Mouse (Mus musculus) kidney, adult 8-10 months (tissue): ENCODE results near the gene Cpne6.

Experiments used
- DNase-seq, 2 experiments: peaks; one replicate each; pipeline ENCODE4 v3.0.0; 2022

The Cpne6 gene

DNA sequence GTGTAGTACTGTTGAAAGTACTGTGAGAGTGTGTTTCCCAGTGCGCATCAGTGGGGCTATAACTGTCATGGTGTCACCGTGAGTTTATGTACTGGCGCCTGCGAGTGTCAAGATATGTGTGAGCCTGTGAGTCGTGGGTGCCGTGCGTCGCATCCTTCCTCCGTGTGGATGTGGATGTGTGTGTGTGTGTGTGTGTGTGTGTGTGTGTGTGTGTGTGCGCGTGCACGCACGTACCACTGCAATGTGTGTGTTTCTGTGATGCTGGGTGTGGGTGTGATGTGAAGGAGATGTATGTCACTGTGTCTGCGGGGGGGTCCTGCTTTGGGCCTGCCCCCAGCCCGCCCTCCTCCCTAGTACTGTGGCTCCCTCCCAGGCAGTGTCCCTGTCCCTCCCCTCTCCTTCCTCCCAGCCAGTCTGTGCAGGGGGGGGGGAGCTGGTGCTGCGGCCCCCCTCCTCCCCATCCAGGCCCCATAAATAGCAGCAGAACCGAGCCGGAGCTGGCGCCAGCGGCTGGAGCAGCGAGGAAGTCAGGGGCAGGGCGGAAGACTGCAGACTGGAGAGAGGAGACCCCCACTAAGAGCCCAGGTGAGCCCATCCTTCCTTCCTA, at the start of gene Cpne6:
Gene Cpne6 (plus strand): TSS at position 321 of the 607 bp plus-strand sequence.
- DNase-seq: no peak

- DNase-seq: peak in 1 of 2 experiments; percentile 44
Observed at GRCm38 (mm10) chr14:55461757-55462156, 48.5 kb upstream of the Cpne6 start.

GRCm38 (mm10) chr14:55466481-55466880, 43.8 kb upstream of the Cpne6 start:
- no peak for DNase-seq

GRCm38 (mm10) chr14:55467108-55467507, 43.1 kb upstream of the Cpne6 start:
- no peak for DNase-seq

GRCm38 (mm10) chr14:55468301-55468741, 41.9 kb upstream of the Cpne6 start:
- DNase-seq: peak; percentile 56 to 85

GRCm38 (mm10) chr14:55469041-55469440, 41.2 kb upstream of the Cpne6 start:
- peak; percentile 76 to 86 for DNase-seq

GRCm38 (mm10) chr14:55469821-55470220, 40.4 kb upstream of the Cpne6 start:
- DNase-seq: peak in 1 of 2 experiments; percentile 34

- peak in 1 of 2 experiments; percentile 17 for DNase-seq
Observed at GRCm38 (mm10) chr14:55470806-55471205, 39.4 kb upstream of the Cpne6 start.

- no peak for DNase-seq
Observed at GRCm38 (mm10) chr14:55475654-55476053, 34.6 kb upstream of the Cpne6 start.

GRCm38 (mm10) chr14:55477421-55477820, 32.8 kb upstream of the Cpne6 start:
- no peak for DNase-seq

DNA sequence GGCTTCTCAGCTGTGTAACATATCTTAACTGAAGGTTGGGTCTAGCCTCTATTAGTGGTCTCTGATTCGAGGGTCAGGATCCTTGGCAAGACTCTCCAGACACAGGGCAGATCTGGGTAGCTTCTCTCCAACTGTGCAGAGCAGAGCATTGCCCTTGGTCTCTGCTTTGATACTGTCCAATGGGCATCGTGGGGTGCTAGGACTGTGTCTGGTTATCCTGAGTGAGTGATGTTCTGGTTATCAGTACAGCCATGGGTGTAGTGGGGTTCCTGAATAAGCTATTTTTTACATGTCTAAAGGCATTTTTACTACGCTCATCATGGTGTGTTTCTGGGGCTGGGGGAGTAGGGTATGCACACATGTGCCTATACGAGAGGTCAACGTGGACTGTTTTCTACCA, 32.4 kb upstream of the Cpne6 start:
- DNase-seq: no peak

DNA sequence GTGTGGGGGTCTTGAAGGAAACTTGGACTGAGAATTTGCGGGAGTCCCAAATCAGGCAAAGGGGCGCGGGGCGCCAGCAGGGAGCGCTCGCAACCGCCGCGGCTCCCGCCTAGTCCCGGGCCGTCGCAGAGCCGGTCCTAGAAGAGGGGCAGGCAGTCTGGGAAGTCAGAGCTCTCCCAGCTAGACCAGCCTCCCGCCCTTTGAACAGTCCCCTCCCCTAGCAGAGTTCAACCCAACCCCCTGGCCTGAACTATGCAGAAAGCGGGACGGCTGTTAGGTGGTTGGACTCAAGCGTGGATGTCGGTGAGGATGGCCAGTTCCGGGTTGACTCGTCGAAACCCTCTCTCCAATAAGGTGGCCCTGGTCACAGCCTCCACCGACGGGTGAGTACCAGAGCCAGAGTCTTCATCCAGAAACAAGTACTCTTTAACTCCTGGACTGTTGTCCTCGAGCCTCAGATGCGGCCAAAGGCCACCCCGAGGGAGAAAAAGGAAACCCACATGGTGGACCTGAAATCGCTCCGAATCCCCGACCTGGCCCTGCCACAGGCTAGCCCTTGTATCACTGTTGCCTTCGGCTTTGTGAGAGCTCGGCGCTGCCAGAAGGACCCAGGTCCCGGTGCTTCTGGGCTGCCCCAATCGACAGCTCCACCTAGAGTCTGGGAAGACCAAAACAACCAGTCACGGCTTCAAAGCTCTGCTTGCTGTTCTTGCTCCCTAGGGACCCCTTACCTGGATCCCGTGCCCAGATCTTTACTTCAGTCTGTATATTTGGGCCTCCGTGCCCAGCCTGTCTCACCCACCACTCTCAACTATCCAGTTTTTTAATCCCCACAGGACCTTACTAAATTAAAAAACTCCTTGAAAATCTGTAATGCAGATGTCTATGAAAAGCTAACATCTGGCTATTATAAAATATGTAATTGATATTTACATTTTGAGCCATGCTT, 31.3 kb upstream of the Cpne6 start, which contains the start of gene Dhrs4:
Gene Dhrs4 (plus strand): TSS at position 108 of the 949 bp plus-strand sequence.
- DNase-seq: peak; percentile 89 to 90

DNA sequence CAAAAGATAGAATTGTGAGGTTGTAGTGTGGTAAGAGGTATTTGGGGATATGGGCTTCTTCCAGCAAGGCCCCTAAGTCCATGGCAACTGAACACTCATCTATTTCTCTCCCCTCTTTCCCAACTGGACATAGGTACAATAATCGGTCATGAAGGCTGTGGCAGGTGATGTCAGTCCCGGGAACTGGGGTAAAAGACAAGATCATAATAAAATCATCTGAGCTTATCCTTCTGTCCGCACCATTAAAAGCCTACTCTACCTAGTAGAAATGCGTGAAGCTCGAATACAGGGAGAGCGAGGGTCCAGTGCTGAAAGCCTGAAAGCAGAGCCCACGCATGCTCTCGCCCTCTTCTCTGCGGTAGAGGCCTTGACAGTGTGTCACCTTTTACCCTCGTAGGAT, 30.6 kb upstream of the Cpne6 start:
- no peak for DNase-seq

GRCm38 (mm10) chr14:55484430-55485085, 25.7 kb upstream of the Cpne6 start:
- DNase-seq: no peak

DNA sequence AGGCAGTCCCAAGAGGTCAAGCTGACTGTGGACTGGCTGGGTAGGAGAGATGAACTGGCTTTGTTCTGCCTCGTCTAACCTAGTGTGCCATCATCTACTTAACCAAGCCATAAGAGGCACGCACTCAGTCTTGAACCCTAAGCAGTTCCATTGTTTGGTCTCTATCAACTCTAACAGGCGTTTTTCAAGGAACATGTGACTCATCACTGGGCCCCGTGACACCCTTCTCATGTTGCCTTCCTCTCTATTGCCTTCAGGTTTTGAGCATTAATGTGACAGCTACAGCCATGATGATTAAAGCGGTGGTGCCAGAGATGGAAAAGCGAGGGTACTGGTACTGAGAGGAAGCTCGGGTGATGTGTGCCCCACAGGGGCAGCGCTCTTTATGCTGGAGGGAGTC, 23.4 kb upstream of the Cpne6 start:
- no peak for DNase-seq

GRCm38 (mm10) chr14:55490361-55491201, 19.7 kb upstream of the Cpne6 start, which contains the start of gene Carmil3:
Carmil3 (plus strand) TSS chr14:55490651.
- peak; percentile 38 to 49 for DNase-seq

DNA sequence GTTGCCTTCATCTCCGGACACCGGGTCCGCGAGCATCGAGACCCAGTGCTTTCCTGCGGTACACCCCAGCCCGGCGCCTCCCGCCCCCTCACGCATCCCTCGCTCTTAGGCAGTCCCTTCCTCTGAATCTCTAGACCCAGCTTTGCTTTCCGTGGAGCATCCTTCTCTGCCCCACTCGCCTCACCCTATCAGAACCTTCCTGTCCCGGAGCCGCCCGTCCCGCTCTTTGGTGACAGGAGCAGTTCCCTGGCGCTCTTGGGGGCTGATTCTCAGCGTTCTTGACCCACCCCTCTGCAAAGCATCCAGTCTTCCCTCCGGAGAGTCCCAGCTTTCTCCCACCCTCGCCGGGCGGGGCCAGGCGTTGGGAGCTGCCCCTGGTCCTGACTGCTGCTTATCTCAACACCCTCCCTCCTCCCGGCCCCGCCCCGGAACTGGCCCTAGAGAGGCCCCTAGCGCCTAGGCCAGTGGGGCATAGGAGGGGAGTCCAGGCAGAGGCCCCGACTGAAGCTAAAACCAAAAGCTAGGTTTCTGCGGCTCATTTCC, 18.9 kb upstream of the Cpne6 start:
- peak in 1 of 2 experiments; percentile 37 for DNase-seq

- no peak for DNase-seq
Observed at GRCm38 (mm10) chr14:55492103-55492502, 18.1 kb upstream of the Cpne6 start.

DNA sequence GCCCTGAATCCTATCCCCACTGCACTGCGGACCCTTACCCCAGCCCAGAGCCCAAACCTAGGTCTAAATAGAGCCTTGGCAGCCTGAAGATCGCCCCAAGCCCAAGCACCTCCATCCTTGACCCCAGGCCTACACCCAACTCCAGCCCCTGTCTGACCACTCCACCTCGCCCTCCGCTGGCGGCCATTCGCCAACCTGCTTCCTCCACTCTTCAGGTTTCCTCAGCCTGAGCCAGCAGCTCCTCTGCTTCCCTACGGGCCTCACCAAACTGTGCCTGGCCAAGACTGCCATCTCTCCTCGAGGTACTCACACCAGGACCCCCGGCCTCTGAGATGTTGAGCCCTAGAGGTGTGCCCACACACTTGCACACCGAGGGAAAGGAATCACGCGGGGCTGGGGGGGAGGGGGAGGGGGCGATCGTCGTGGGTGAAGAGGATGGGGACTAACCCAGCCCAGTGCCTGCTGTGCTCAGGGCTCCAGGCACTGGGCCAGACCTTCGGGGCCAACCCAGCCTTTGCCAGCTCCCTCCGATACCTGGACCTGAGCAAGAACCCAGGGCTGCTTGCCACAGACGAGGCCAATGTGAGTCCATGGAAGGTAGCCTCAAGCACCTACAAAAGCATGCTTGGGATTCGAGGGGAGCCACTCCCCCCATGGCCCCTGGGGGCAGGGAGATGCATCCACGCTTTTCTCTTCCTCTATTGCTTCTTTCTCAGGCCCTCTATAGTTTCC, 14.6 kb upstream of the Cpne6 start:
- DNase-seq: no peak

DNA sequence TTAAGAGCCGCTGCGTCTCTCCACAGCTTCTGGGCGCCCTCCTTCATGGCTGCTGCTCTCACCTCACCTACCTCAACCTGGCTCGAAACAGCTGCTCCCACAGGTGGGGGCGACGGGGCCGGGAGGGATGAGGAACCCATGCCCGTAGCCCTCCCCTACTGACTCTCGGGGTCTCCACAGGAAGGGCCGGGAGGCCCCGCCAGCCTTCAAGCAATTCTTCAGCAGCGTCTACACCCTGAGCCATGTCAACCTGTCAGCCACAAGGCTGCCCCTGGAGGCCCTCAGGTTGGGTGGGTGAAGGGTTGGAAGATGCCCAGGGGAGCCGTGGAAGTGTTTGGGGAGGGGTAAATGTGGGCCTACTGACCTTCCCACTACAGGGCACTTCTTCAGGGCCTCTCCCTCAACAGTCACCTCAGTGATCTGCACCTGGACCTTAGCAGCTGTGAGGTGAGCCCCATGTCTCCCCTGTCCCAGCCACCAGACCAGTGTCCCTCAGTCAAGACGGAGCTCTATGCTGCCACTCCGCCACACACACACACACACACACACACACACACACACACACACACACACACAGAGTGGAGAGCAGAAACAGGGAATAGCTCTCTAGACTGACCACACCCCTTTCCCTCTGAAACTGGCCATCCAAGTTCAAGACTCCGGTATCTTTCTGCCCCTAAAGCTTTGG, 13.3 kb upstream of the Cpne6 start:
- DNase-seq: no peak

GRCm38 (mm10) chr14:55497449-55497821, 12.8 kb upstream of the Cpne6 start:
- peak; percentile 61 to 84 for DNase-seq
